Mouse (Mus musculus) liver, embryonic 13.5 days (tissue): ENCODE results near the gene Mcf2l. TPM values are rescaled to one million over a fixed set of nuclear protein-coding genes. Genes with fewer than 3 reads are reported as not detected.

ENCODE experiments used
- ATAC-seq: fragments of 200-750 bp; cut with Nextera tagmentation; 2 replicates; pipeline ENCODE4 v1.8.0; 2017; ENCODE audit warnings: low read depth, mild to moderate bottlenecking, moderate number of reproducible peaks, moderate library complexity
- DNase-seq: peaks from one replicate; pipeline ENCODE4 v3.0.0; 2022
- H3K27ac ChIP-seq: fragments of 300-500 bp; sonication (generic); 2 replicates; pipeline ENCODE4 v1.5.1; 2015; ENCODE audit warnings: moderate library complexity, mild to moderate bottlenecking, inconsistent platforms
- H3K27me3 ChIP-seq: fragments of 300-500 bp; sonication (generic); 2 replicates; pipeline ENCODE4 v1.6.1; 2015; ENCODE audit warnings: mild to moderate bottlenecking, inconsistent platforms
- H3K36me3 ChIP-seq: fragments of 300-500 bp; sonication (generic); 2 replicates; pipeline ENCODE4 v1.6.1; 2015; ENCODE audit warnings: mild to moderate bottlenecking, inconsistent platforms
- H3K4me1 ChIP-seq: fragments of 300-500 bp; sonication (generic); replicated peaks from 2 replicates; pipeline ENCODE4 v1.6.1; 2015; ENCODE audit warnings: inconsistent platforms
- H3K4me2 ChIP-seq: fragments of 300-500 bp; sonication (generic); 2 replicates; pipeline ENCODE4 v1.6.1; 2015; ENCODE audit warnings: inconsistent platforms, mild to moderate bottlenecking, moderate library complexity
- H3K4me3 ChIP-seq: fragments of 300-500 bp; sonication (generic); replicated peaks from 2 replicates; pipeline ENCODE4 v1.5.1; 2015; ENCODE audit warnings: mild to moderate bottlenecking, inconsistent platforms
- H3K9ac ChIP-seq: fragments of 300-500 bp; sonication (generic); 2 replicates; pipeline ENCODE4 v1.6.1; 2015; ENCODE audit warnings: mild to moderate bottlenecking, inconsistent platforms
- H3K9me3 ChIP-seq: fragments of 300-500 bp; sonication (generic); replicated peaks from 2 replicates; pipeline ENCODE4 v1.6.1; 2016; ENCODE audit warnings: inconsistent platforms
- WGBS: fragments of 180-500 bp; shearing (Covaris S2); methylation state at CpG from one replicate; pipeline ENCODE4 v1.1.7; 2015; ENCODE audit not compliant: insufficient replicate concordance; 5-methylcytosine and 5-hydroxymethylcytosine counted together
- polyA plus RNA-seq: library from polyadenylated mRNA; unstranded; fragments of >200 nt; fragmentation: Nextera tagmentation; extraction: Ambion mirVana; gene quantifications from 2 replicates; pipeline ENCODE4 v1.2.1, GENCODE M21; 2015

The Mcf2l gene
- polyA plus RNA-seq, 1 experiment from 2014 or later, result 0.89 TPM

DNA sequence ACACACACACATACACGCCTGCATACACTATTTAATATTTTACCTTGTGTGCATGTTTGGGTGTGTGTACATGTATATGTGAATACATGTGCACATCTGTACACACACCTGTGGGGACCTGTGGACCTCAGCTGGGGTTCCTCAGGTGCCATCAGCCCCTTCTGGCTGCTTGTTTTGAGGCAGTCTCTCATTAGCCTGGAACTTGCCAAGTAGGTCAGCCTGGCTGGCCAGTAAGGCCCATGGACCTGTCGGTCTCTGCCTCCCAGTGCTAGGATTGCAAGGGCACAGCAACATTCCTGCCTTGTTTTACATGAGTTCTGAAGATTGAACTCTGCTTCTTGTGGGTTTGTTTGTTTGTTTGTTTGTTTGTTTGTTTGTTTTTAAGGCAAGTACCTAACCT, 87.0 kb downstream of the Mcf2l start:
- ATAC-seq (no peak), DNase-seq (no peak)
- Histone ChIP-seq H3K4me2 (no peak overlapping the region), H3K36me3 (no peaks in the 10 kb centered on the region), H3K27ac (no peak overlapping the region), H3K9me3 (no peaks in the 10 kb centered on the region), H3K27me3 (no peaks in the 10 kb centered on the region), H3K9ac (no peak overlapping the region), H3K4me1 (no peaks in the 10 kb centered on the region), H3K4me3 (no peak overlapping the region)
- 75% methylated on average over 2 of the region's 2 CpGs for WGBS

DNA sequence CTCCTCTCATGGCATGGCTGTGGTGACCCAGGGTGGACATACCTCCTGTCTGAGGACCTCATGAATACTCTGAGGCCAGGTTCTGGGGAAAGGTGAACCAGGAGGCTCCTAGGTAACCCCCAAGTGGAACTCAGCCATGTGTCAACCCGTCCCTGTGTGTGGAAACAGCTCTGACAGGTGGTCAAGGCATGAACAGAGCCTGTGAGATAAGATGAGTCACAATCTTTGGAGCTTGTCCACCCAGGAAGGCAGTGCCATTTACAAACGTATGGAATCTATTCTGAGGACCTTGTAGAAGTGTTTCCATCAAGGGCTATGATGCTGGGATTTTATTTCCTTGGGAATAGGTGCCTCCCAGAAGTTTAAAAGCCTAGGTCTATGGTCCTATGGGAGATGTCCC, 87.6 kb downstream of the Mcf2l start:
- Histone ChIP-seq H3K4me1 (no peaks in the 10 kb centered on the region), H3K9ac (no peak overlapping the region), H3K27me3 (no peaks in the 10 kb centered on the region), H3K36me3 (no peaks in the 10 kb centered on the region), H3K27ac (no peak overlapping the region), H3K4me3 (no peak overlapping the region), H3K4me2 (no peak overlapping the region), H3K9me3 (no peaks in the 10 kb centered on the region)
- no peak for DNase-seq
- 21% methylated on average over 2 of the region's 2 CpGs for WGBS
- no peak for ATAC-seq

DNA sequence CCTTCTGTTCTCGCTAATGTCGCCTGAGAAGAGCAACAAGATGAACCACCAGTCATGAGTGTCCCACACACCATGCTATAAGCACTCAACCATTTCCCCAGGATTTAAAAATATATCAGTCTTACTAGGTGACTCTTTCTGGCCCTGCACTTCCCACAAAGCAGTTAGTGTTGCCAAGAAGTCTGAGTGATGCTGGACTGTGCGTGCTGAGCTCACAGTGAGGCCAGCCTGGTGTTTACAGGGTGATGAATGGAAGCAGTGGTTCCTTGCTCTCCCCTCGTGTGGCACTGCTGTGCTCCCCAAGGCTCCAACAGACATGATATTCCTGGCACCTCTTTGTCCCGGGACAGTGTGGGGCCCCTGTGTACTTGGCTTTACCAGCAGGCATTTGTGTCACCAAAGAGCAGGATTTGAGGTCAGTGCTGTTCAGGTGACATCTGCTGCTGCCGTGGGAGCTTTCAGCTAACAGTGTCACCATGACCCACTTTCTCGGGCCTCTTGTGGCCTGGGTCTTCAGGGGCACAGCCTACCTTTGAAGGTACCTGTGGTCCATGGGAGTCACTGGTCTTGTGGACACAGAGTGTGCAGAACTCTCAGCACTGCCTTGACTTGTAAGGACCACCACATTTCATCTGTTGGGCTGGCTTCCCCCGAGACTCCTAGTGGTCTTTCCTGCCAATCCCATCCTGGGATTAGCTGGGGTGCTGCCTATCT, 88.4 kb downstream of the Mcf2l start:
- DNase-seq, result no peak
- H3K9me3 ChIP-seq, result no peaks in the 10 kb centered on the region
- ATAC-seq, result no peak
- 58% methylated on average over 8 of the region's 8 CpGs for WGBS
- no peak overlapping the region for H3K4me2 ChIP-seq
- no peaks in the 10 kb centered on the region for H3K27me3 ChIP-seq
- H3K9ac ChIP-seq, result no peak overlapping the region
- no peak overlapping the region for H3K27ac ChIP-seq
- no peak overlapping the region for H3K4me3 ChIP-seq
- no peaks in the 10 kb centered on the region for H3K4me1 ChIP-seq
- H3K36me3 ChIP-seq, result no peaks in the 10 kb centered on the region

DNA sequence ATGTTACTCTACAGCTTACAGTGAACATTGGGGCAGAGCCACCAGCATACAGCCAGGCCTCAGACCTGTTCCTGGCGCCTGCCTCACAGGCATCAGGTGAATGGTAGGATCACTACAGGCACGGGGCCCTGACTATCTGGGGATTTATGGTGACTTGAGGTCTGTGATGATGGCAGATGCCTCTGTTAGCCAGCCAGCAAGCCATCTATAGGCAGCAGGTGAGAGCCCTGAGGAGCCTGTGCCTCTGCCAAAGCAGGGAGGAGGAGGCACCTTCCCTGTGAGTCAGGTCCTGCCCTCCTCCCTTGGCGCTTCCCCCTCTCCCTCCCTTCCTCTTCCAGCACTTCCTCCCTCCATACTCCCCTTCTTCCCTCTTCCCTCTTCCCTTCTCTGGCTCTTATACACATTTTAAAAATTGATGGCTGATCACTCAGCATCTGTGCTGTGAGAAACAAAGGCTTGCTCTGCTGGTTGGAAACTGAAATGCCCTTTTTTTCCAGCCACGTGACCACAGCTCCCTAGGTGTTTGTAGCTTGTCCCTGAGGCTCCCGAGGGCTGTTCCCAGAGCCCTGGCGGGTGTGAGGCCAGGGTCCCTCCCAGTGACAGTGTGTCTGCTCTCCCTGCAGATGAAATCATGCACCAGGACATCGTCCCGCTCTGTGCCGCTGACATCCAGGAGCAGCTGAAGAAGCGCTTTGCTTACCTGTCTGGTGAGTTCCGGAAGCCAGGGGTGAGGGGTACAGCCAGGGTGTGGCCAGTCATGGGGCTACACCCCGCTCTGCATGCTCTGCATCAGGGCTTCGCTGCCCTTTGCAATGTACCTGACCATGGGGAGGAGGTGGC, 89.2 kb downstream of the Mcf2l start:
- Histone ChIP-seq H3K4me3 (no peak overlapping the region), H3K27ac (no peak overlapping the region), H3K4me2 (no peak overlapping the region), H3K9me3 (no peaks in the 10 kb centered on the region), H3K9ac (no peak overlapping the region), H3K27me3 (no peaks in the 10 kb centered on the region), H3K4me1 (no peaks in the 10 kb centered on the region), H3K36me3 (no peaks in the 10 kb centered on the region)
- no peak for DNase-seq
- ATAC-seq, result no peak
- WGBS, result 47% methylated on average over 13 of the region's 13 CpGs

DNA sequence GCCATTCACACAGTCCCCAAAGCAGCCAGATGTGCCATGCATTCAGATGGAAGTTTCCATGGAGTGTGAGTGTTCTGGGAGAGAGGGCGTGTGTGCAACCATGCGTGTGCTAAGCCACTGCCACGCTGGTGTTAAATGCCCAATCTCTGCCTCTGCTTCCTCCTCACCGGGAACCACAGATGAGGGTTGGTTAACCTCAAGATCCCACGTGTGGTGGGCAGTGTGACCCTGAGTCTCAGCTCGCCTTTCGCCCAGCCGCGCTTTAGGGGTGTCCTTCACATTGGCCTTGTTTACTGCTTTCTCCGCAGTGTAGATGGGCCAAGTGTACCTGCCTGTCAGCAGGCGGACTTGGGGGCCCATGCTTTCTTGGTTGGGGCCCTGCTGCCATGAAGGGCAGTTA, 102.7 kb downstream of the Mcf2l start:
- H3K4me2 ChIP-seq, result no peak overlapping the region
- no peak overlapping the region for H3K9ac ChIP-seq
- peaks cover 16% of the 10 kb centered on the region for H3K27me3 ChIP-seq
- no peak overlapping the region for H3K27ac ChIP-seq
- H3K36me3 ChIP-seq, result no peaks in the 10 kb centered on the region
- H3K4me3 ChIP-seq, result no peak overlapping the region
- DNase-seq (no peak), ATAC-seq (no peak)
- H3K9me3 ChIP-seq, result no peaks in the 10 kb centered on the region
- 36% methylated on average over 11 of the region's 11 CpGs for WGBS
- no peaks in the 10 kb centered on the region for H3K4me1 ChIP-seq

DNA sequence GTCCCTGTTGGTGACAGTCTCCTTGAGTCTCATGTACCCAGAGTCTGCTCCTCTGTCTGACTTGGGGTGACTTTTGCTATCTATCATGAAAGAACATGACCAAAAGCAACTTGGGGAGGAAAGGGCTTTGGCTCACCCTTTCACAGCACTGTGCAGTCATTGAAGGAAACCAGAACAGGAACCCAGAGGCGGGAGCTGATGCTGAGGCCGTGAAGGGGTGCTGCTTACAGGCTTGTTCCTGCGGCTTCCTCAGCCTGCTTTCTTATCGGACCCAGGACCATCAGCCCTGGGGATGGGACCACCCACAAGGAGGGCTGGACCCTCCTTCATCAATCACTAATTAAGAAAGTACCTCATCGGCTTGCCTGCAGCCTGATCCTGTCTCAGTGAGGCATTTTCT, 103.1 kb downstream of the Mcf2l start:
- no peak overlapping the region for H3K9ac ChIP-seq
- H3K4me2 ChIP-seq, result no peak overlapping the region
- WGBS, result 33% methylated on average over 5 of the region's 5 CpGs
- ATAC-seq, result no peak
- no peak overlapping the region for H3K4me3 ChIP-seq
- no peaks in the 10 kb centered on the region for H3K9me3 ChIP-seq
- H3K4me1 ChIP-seq, result no peaks in the 10 kb centered on the region
- H3K36me3 ChIP-seq, result no peaks in the 10 kb centered on the region
- no peak overlapping the region for H3K27ac ChIP-seq
- DNase-seq, result no peak
- peaks cover 16% of the 10 kb centered on the region for H3K27me3 ChIP-seq

DNA sequence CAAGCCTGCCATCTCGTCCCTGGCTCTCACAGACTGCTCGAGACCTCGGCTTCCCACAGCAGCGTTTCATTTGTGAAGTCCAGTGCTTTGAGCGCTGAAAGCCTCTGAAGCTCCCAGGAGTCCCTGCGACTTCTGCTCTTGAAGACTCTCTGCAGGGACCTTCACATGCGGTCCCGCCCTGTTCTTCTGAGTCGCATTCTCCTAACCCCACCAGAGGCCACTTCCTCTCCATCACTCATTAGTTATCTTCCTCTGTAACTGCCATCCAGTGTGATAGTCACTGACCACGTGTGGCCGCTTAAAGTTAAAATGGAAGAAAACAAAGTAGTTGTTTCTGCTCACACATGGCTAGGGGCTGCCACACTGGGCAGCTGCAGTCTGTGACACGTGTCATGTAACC, 103.7 kb downstream of the Mcf2l start:
- Histone ChIP-seq H3K27me3 (peaks cover 16% of the 10 kb centered on the region), H3K4me2 (no peak overlapping the region)
- DNase-seq, result no peak

DNA sequence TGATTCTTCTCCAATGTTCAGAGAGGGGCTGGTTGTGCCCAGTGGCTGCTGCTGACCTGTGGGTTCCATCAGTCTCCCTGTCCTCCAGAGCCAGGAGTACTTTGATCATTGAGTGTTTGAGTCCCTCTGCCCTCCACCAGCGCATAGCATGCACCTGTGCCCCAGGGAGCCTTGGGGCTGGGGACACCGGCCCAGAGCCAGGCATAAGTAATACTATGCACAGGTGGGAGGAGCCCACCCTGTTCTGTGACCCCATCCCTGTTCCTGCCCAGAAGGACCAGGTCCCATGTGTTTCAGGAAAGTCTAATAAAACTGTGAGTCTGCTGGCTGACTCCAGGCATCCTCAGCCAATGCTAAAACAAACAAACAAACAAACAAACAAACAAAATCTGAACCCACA, 104.7 kb downstream of the Mcf2l start:
- H3K36me3 ChIP-seq, result no peaks in the 10 kb centered on the region
- H3K9ac ChIP-seq, result no peak overlapping the region
- H3K4me3 ChIP-seq, result no peak overlapping the region
- H3K4me2 ChIP-seq, result no peak overlapping the region
- H3K4me1 ChIP-seq, result no peaks in the 10 kb centered on the region
- peaks cover 16% of the 10 kb centered on the region for H3K27me3 ChIP-seq
- ATAC-seq, result no peak
- 39% methylated on average over 2 of the region's 2 CpGs for WGBS
- no peak for DNase-seq
- no peak overlapping the region for H3K27ac ChIP-seq
- no peaks in the 10 kb centered on the region for H3K9me3 ChIP-seq

More for the DNA sequence above, 103.7 kb downstream of the Mcf2l start:
- Histone ChIP-seq H3K4me1 (no peaks in the 10 kb centered on the region), H3K9ac (no peak overlapping the region), H3K36me3 (no peaks in the 10 kb centered on the region), H3K4me3 (no peak overlapping the region), H3K9me3 (no peaks in the 10 kb centered on the region), H3K27ac (no peak overlapping the region)
- ATAC-seq, result no peak
- 26% methylated on average over 12 of the region's 12 CpGs for WGBS

DNA sequence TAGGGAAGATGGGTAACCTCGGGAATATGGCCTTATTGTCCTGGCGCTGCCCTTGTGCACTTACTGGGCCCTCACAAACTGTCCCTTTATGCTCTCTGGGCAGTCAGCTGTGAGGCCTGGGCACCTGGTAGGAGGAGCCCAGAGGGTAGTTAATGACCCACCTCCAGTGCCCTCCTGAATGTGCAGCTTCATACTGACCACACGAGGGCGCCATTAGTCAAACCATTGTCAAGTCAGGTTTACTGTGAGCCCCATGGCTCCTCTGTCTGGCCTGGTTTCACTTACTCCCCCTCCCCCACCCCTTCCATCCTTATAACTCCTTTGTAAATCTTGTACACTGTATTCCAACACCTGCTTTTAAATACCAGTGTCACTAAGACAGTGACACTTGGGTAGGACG, 105.1 kb downstream of the Mcf2l start:
- ATAC-seq (peak; percentile 63), DNase-seq (peak; percentile 20)
- WGBS, result 23% methylated on average over 5 of the region's 5 CpGs
- Histone ChIP-seq H3K27ac (no peak overlapping the region), H3K36me3 (no peaks in the 10 kb centered on the region), H3K4me1 (no peaks in the 10 kb centered on the region), H3K9me3 (no peaks in the 10 kb centered on the region), H3K4me2 (no peak overlapping the region), H3K27me3 (peaks cover 16% of the 10 kb centered on the region), H3K9ac (no peak overlapping the region), H3K4me3 (no peak overlapping the region)

DNA sequence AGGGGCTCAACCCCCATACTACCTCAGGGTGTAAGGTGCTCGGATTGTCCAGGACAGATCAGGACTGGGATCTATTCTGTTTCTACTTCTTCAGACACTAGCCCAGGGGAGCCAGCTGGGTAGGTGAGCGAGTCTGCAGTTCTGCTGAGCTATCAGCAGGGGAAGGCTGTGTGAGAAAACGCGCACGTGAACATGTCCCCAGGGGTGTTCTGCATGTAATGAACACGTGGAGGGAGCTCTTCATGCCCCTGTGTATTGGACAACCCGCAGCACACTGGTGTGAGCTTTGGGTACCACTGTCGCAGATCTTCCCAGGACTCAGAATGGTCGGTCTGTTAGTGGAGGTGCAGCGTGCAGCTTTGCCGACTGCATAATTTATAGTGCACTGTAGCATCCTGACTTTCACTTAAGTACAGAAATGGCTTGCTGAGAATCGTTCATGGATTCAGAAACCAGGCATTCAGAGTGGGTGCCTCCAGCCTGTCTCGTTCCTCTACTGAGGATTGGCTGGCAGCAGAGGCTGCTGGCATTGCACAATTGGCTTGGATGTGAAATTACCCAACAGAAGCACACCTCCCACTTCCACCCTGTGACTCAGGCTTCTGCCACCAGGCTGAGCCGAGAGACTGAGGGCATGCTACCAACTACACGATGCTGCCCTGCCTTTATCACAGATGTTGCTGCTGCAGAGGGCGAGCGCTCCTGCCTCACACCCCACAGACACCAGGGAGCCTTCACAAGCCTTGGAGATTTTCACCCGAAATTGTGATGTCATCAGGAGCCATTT, 110.3 kb downstream of the Mcf2l start:
- H3K9me3 ChIP-seq, result no peaks in the 10 kb centered on the region
- H3K27ac ChIP-seq, result no peak overlapping the region
- DNase-seq, result no peak
- H3K36me3 ChIP-seq, result no peaks in the 10 kb centered on the region
- no peak overlapping the region for H3K9ac ChIP-seq
- no peak overlapping the region for H3K4me3 ChIP-seq
- H3K4me2 ChIP-seq, result no peak overlapping the region
- H3K4me1 ChIP-seq, result no peaks in the 10 kb centered on the region
- no peaks in the 10 kb centered on the region for H3K27me3 ChIP-seq
- no peak for ATAC-seq
- 61% methylated on average over 18 of the region's 18 CpGs for WGBS

DNA sequence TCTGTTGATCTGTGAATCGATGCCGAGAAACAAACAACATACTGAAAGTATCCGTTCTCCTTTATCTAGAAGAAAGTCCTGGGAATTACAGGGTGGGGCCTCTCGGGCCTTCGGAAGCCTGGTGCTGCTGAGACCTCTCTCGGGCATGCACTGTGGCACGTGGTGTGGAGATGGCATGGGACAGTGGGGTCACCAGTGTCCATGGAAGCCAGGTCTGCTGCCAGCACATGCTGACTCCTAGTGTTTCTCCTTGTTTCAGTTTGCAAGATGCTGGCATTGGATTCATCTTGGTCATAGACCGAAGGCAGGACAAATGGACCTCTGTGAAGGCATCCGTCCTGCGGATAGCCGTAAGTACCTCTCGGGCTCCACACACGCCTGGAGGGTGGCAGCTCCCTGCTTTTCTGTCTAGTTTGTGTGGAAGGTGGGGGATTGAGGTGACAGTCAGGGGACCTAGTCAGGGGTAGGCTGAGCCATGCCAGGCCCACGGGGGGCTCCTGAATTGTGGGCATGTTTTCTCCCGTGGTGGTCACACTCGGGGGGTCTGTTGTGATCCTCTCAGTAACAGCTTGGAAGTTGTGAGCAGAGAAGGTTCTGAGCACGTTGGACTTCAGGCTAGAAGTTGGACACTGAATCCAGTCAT, 111.1 kb downstream of the Mcf2l start:
- Histone ChIP-seq H3K4me1 (no peaks in the 10 kb centered on the region), H3K4me3 (no peak overlapping the region), H3K4me2 (no peak overlapping the region), H3K27me3 (no peaks in the 10 kb centered on the region), H3K9me3 (no peaks in the 10 kb centered on the region), H3K36me3 (no peaks in the 10 kb centered on the region), H3K9ac (no peak overlapping the region), H3K27ac (no peak overlapping the region)
- 78% methylated on average over 17 of the region's 17 CpGs for WGBS
- DNase-seq, result no peak
- no peak for ATAC-seq
